Mouse (Mus musculus): ENCODE results near the gene Lrrfip2. TPM values are rescaled to one million over a fixed set of nuclear protein-coding genes. Genes with fewer than 3 reads are reported as not detected.

The Lrrfip2 gene
- 3.7 and 15.3 TPM in 2 replicates for polyA plus RNA-seq (2012; rRNA removed)

- H3K4me3 ChIP-seq (ENCODE audit: low read depth, low read length) = peak within 1 kb of the TSS; percentile 84
- no peaks in the 10 kb centered on the region for H3K36me3 ChIP-seq (ENCODE audit: control insufficient read depth, insufficient read depth, low read length)
- 29% methylated on average over 14 of the region's 14 CpGs for WGBS
- no peaks in the 10 kb centered on the region for H3K27me3 ChIP-seq (ENCODE audit: control insufficient read depth, insufficient read depth, low read length)
- H3K4me1 ChIP-seq (ENCODE audit: control insufficient read depth, insufficient read depth, insufficient read length, low read length) = peaks cover 7% of the 10 kb centered on the region
- TF ChIP-seq POLR2A (IDR thresholded peaks at IDR 0.05; ENCODE audit: low read depth, low read length) = no peak
- no peak for TF ChIP-seq CTCF (IDR thresholded peaks at IDR 0.05; ENCODE audit: extremely low read depth, insufficient read length, insufficient replicate concordance, low read depth, low read length)
- peak within 1 kb of the TSS; percentile 89 for H3K27ac ChIP-seq (ENCODE audit: insufficient read depth, low read depth, low read length)
Observed at GRCm38 (mm10) chr9:111117126-111117642, at the start of gene Lrrfip2. TSS of gene Lrrfip2 (plus strand) at chr9:111117592.

- no peak overlapping the region for H3K27ac ChIP-seq (ENCODE audit: insufficient read depth, low read depth, low read length)
- 28% methylated on average over 4 of the region's 4 CpGs for WGBS
- TF ChIP-seq POLR2A (IDR thresholded peaks at IDR 0.05; ENCODE audit: low read depth, low read length) (no peak), CTCF (IDR thresholded peaks at IDR 0.05; ENCODE audit: extremely low read depth, insufficient read length, insufficient replicate concordance, low read depth, low read length) (peak; percentile 67; the same call in 1 of the 2 replicates)
Observed at GRCm38 (mm10) chr9:111070546-111070961, 46.8 kb upstream of the Lrrfip2 start.

GRCm38 (mm10) chr9:111072175-111072574 lies 45.2 kb upstream of the Lrrfip2 start:
- no peaks in the 10 kb centered on the region for H3K36me3 ChIP-seq (ENCODE audit: control insufficient read depth, insufficient read depth, low read length)
- no peaks in the 10 kb centered on the region for H3K4me1 ChIP-seq (ENCODE audit: control insufficient read depth, insufficient read depth, insufficient read length, low read length)
- H3K27ac ChIP-seq (ENCODE audit: insufficient read depth, low read depth, low read length) = no peak overlapping the region
- TF ChIP-seq POLR2A (IDR thresholded peaks at IDR 0.05; ENCODE audit: low read depth, low read length) (no peak), CTCF (IDR thresholded peaks at IDR 0.05; ENCODE audit: extremely low read depth, insufficient read length, insufficient replicate concordance, low read depth, low read length) (peak; percentile 38; the same call in 1 of the 2 replicates)
- 20% methylated on average over 7 of the region's 7 CpGs for WGBS
- no peaks in the 10 kb centered on the region for H3K27me3 ChIP-seq (ENCODE audit: control insufficient read depth, insufficient read depth, low read length)
- no peak overlapping the region for H3K4me3 ChIP-seq (ENCODE audit: low read depth, low read length)

More at GRCm38 (mm10) chr9:111070546-111070961, 46.8 kb upstream of the Lrrfip2 start:
- Histone ChIP-seq H3K36me3 (ENCODE audit: control insufficient read depth, insufficient read depth, low read length) (no peaks in the 10 kb centered on the region), H3K4me1 (ENCODE audit: control insufficient read depth, insufficient read depth, insufficient read length, low read length) (no peaks in the 10 kb centered on the region), H3K27me3 (ENCODE audit: control insufficient read depth, insufficient read depth, low read length) (no peaks in the 10 kb centered on the region), H3K4me3 (ENCODE audit: low read depth, low read length) (no peak overlapping the region)

GRCm38 (mm10) chr9:111072971-111073370 lies 44.4 kb upstream of the Lrrfip2 start:
- no peak overlapping the region for H3K4me3 ChIP-seq (ENCODE audit: low read depth, low read length)
- no peaks in the 10 kb centered on the region for H3K27me3 ChIP-seq (ENCODE audit: control insufficient read depth, insufficient read depth, low read length)
- no peak overlapping the region for H3K27ac ChIP-seq (ENCODE audit: insufficient read depth, low read depth, low read length)
- WGBS = 76% methylated on average over 4 of the region's 4 CpGs
- H3K36me3 ChIP-seq (ENCODE audit: control insufficient read depth, insufficient read depth, low read length) = no peaks in the 10 kb centered on the region
- TF ChIP-seq POLR2A (IDR thresholded peaks at IDR 0.05; ENCODE audit: low read depth, low read length) = no peak
- no peak for TF ChIP-seq CTCF (IDR thresholded peaks at IDR 0.05; ENCODE audit: extremely low read depth, insufficient read length, insufficient replicate concordance, low read depth, low read length)
- no peaks in the 10 kb centered on the region for H3K4me1 ChIP-seq (ENCODE audit: control insufficient read depth, insufficient read depth, insufficient read length, low read length)

GRCm38 (mm10) chr9:111077745-111078144 lies 39.6 kb upstream of the Lrrfip2 start:
- Histone ChIP-seq H3K4me1 (ENCODE audit: control insufficient read depth, insufficient read depth, insufficient read length, low read length) (no peaks in the 10 kb centered on the region), H3K27me3 (ENCODE audit: control insufficient read depth, insufficient read depth, low read length) (no peaks in the 10 kb centered on the region), H3K4me3 (ENCODE audit: low read depth, low read length) (no peak overlapping the region), H3K36me3 (ENCODE audit: control insufficient read depth, insufficient read depth, low read length) (no peaks in the 10 kb centered on the region), H3K27ac (ENCODE audit: insufficient read depth, low read depth, low read length) (no peak overlapping the region)
- peak; percentile 41; the same call in 1 of the 2 replicates for TF ChIP-seq CTCF (IDR thresholded peaks at IDR 0.05; ENCODE audit: extremely low read depth, insufficient read length, insufficient replicate concordance, low read depth, low read length)
- no peak for TF ChIP-seq POLR2A (IDR thresholded peaks at IDR 0.05; ENCODE audit: low read depth, low read length)
- WGBS = 67% methylated on average over 5 of the region's 5 CpGs

- Histone ChIP-seq H3K27ac (ENCODE audit: insufficient read depth, low read depth, low read length) (no peak overlapping the region), H3K27me3 (ENCODE audit: control insufficient read depth, insufficient read depth, low read length) (no peaks in the 10 kb centered on the region), H3K4me1 (ENCODE audit: control insufficient read depth, insufficient read depth, insufficient read length, low read length) (no peaks in the 10 kb centered on the region), H3K4me3 (ENCODE audit: low read depth, low read length) (no peak overlapping the region), H3K36me3 (ENCODE audit: control insufficient read depth, insufficient read depth, low read length) (no peaks in the 10 kb centered on the region)
- WGBS = 88% methylated on average over 8 of the region's 8 CpGs
- TF ChIP-seq CTCF (IDR thresholded peaks at IDR 0.05; ENCODE audit: extremely low read depth, insufficient read length, insufficient replicate concordance, low read depth, low read length) (no peak), POLR2A (IDR thresholded peaks at IDR 0.05; ENCODE audit: low read depth, low read length) (no peak)
Observed at GRCm38 (mm10) chr9:111080801-111081200, 36.6 kb upstream of the Lrrfip2 start.

- Histone ChIP-seq H3K36me3 (ENCODE audit: control insufficient read depth, insufficient read depth, low read length) (no peaks in the 10 kb centered on the region), H3K4me3 (ENCODE audit: low read depth, low read length) (no peak overlapping the region), H3K27me3 (ENCODE audit: control insufficient read depth, insufficient read depth, low read length) (no peaks in the 10 kb centered on the region), H3K27ac (ENCODE audit: insufficient read depth, low read depth, low read length) (no peak overlapping the region), H3K4me1 (ENCODE audit: control insufficient read depth, insufficient read depth, insufficient read length, low read length) (no peaks in the 10 kb centered on the region)
- TF ChIP-seq POLR2A (IDR thresholded peaks at IDR 0.05; ENCODE audit: low read depth, low read length) (no peak), CTCF (IDR thresholded peaks at IDR 0.05; ENCODE audit: extremely low read depth, insufficient read length, insufficient replicate concordance, low read depth, low read length) (no peak)
- 88% methylated on average over 5 of the region's 5 CpGs for WGBS
Observed at GRCm38 (mm10) chr9:111081765-111082164, 35.6 kb upstream of the Lrrfip2 start.
